Mouse (Mus musculus): ENCODE data around the gene Suds3.

Suds3 gene

DNA sequence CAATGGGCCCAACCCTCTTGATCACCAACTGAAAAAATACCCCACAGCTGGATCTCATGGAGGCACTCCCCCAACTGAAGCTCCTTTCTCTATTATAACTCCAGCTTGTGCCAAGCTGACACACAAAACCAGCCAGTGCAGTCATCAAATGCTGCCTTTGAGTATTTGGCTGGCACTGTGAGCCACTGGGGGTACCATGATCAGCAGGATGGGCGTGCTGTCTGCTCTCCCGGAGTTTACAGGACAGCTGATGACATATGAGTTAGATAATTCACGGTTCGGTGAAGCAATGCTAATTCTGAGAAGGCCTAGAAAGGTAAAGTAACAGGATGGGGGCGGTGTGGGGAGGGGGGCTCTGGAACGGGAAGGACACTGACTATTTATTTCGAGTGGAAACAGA is 66.0 kb downstream of the Suds3 start:
- no peak for DNase-seq (ENCODE audit: low read depth, low spot score)

GRCm38 (mm10) chr5:117045101-117045500 is 70.8 kb downstream of the Suds3 start:
- DNase-seq (ENCODE audit: low read depth, low spot score) = no peak

GRCm38 (mm10) chr5:117042661-117043060 is 73.3 kb downstream of the Suds3 start:
- no peak for DNase-seq (ENCODE audit: low read depth, low spot score)
